Mouse (Mus musculus) right cerebral cortex, postnatal 10 days (tissue): ENCODE data around the gene Prr13.

ENCODE experiments used
- DNase-seq, 2 experiments: peaks; one replicate each; pipeline ENCODE4 v3.0.0; 2021; ENCODE audit warnings: low spot score in 2 of 2

Gene Prr13

DNA sequence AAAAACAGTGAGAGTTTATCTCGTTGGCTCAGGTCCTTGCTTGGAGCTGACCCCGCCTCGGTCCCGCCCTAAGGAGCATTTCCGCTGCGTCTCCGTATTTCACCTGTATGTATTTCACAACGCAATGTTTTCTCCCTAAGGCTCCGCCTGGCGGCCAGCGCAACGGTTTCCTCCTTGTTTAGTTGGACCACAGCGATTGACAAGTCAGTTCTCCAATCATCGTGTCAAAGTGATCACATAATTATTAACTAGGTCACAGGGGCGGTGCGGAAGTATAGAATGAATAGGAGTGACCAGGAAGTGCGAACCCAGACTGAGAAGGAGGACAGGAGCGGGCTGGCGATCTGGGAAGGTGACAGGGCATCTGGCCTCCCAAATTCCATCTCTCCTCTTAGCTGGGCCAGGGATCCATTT lies at the start of gene Prr13:
Gene Prr13, plus strand, starts transcription at position 125 of the 414 bp plus-strand sequence.
- peak; percentile 93 to 94 for DNase-seq

DNA sequence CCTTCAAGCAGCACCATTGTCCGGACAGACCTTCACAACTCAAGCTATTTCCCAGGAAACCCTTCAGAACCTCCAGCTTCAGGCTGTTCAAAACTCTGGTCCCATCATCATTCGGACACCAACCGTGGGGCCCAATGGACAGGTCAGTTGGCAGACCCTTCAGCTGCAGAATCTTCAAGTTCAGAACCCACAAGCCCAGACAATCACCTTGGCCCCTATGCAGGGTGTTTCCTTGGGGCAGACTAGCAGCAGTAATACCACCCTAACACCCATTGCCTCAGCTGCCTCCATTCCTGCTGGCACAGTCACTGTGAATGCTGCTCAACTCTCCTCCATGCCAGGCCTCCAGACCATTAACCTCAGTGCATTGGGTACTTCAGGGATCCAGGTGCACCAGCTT lies 49.5 kb upstream of the Prr13 start:
- no peak for DNase-seq

DNA sequence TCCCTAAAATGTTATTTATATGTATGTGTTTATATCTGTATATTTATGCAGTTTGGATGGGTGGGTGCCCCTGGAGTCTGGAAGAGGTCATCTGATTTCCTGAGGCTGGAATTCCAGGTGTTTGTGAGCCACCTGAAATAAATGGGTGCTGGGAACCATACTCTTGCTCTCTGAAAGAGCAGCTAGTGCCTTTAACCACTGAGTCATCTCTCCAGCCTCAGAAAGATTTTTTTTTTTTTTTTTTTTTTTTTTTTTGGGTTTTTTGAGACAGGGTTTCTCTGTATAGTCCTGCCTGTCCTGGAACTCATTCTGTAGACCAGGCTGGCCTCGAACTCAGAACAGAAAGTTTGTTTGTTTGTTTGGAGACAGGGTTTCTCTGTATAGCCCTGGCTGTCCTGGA lies 47.8 kb upstream of the Prr13 start:
- no peak for DNase-seq

DNA sequence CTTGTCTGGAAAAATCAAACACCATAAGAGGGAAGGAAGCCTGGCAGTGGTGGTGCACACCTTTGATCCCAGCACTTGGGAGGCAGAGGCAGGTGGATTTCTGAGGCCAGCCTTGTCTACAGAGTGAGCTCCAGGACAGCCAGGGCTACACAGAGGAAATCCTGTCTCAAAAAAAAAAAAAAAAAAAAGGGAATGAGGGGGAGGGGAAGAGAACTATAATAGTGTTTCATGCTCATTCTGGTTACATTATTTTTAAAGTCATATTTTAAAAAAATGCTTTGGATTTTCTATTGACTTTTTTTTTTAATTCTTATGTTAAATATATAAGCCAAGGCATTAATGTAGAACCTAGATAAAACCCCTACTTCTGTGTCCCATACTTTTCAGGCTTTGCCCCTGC lies 45.1 kb upstream of the Prr13 start:
- DNase-seq, result no peak

DNA sequence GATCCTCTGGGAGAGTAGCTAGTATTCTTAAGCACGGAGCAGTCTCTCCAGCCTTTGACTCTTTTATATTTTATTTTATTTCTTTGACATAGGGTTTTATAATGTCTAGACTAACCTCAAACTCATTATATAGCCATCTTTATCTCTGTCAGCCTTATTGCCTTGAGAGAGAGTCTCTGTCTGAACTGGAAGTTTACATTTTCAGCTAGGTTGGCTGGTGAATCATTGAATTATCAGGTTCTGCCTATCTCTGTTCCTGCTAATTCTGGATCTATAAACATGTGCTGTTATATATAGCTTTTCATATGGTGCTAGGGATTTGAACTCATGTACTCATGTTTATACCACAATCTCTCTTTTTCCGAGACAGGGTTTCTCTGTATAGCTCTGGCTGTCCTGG lies 41.3 kb upstream of the Prr13 start:
- DNase-seq, result no peak

DNA sequence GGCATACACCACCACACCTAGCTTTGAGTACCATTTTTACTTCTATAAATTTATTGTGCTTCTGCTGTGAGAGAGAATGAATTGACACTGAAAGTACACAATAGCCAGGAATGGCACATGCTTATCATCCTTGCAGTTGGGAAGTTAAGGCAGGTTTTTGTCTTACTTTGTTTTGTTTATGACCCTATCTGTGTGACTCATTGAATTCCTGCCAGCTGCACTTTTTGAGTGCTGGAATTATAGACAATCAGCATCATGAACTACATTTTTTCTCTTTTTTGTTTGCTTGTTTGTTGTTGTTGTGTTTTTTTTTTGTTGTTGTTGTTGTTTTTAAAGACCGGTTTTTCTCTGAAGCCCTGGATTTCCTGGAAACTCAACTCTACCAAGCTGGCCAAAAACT lies 37.8 kb upstream of the Prr13 start:
- DNase-seq, result no peak

DNA sequence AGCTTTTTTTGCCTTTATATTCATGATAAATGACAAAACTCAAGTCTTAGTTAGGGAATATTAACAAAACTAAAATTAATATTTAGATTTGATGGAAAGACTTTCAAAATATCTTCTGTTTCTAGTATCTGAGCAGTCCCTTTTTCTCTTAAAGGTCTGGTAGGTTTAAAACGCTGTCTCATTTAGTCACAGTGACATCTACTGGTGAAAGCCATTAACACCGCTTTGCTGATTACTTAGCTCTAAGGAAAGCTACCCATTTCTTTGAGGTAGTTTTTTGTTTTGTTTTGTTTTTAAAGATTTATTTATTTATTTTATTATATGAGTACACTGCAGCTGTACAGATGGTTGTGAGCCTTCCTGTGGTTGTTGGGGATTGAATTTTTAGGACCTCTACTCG lies 37.4 kb upstream of the Prr13 start:
- peak in 1 of 2 experiments; percentile 49 for DNase-seq

DNA sequence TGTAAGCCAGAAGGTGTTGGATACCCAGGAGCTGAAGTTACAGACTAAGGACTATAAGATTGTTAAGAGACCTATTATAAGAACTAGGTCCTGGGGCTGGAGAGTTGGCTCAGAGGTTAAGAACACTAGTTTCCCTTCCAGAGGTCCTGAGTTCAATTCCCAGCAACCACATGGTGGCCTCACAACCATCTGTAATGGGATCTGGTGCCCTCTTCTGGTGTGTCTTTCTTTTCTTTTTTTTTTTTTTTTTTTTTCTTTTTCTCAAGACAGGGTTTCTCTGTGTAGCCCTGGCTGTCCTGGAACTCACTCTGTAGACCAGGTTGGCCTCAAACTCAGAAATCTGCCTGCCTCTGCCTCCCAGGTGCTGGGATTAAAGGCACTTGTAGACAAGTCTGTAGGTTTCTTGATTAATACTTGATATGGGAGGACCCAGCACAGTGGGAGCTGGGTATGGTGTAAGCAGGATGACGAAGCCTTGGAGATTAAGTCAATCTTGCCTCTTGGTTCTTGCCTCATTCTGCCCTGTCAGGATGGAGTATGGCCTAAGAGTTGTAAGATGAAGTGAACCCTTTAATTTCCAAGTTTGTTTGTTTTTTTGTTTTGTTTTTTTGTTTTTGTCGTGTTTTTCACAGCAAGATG lies 35.1 kb upstream of the Prr13 start:
- no peak for DNase-seq

DNA sequence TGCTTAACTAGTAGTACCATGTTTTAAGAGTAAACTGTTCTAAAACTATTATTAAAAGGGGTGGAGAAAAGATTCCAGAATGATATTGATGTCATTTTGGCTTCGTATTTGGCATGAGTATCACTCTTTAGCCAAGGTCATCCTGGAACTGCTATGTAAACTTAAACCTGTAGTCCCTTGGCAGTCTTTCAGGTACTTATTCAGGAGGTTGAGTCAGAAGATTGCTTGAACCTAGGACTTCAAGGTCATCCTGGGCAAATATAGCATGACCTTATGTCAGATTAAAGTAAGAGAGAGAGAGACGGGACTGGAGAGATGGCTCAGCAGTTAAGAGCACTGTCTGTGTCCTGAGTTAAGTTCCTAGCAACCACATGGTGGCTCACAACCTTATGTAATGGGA lies 34.2 kb upstream of the Prr13 start:
- DNase-seq, result no peak

DNA sequence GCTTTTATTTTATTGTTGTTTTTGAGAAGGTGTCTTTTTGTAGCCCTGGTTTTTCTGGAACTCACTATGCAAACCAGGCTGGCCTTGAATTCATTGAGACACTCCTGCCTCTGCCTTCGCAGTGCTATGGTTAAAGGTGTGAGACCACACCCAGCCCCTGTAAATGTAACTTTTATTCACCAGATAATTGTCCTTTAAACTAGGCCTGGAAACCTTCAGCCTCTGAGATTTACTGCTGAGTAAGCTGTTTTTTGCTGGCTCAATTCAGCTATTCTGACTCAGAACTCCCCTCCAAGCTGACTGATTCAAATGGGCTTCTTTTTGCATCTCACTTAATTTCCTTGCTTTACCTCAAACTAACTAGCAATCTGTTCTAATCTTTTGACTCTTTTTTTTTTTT lies 31.9 kb upstream of the Prr13 start:
- no peak for DNase-seq

DNA sequence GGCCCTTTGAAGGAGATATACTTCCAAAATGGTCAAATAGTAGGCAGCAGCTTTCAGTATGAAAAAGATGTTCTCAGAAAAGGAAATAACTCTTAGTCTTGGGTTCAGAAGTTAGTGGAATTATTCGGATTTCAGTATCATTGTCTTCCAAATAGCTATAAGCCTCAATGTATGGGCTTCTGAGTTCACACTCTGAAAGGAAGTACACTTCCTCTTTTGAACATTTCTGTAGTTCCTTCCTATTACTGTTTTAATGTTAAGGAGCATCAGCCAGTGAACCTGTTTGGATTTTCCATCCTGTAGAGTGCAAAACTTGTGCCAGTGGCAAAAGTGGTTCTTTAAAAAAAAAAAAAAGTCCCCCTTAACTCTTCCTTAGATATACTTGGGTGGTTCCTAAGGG lies 26.8 kb upstream of the Prr13 start:
- no peak for DNase-seq

DNA sequence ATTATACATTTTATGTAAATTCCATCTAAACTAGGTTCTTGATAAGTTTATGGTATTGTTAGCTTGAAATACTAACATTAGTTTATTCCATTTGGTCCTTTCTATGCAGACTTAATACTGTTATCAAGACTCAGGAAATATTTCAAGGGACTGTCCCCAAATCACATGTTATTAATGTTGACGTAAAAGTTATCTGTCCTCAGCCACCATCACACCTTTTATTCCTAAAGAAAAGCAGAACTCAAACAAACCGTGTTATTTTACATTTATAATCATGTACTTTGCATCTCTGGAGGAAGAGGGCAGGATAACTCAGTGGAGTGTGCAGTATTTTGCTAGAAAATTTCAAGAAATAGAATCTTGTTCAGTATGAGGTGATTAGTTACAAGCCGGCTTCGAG lies 25.7 kb upstream of the Prr13 start:
- no peak for DNase-seq

DNA sequence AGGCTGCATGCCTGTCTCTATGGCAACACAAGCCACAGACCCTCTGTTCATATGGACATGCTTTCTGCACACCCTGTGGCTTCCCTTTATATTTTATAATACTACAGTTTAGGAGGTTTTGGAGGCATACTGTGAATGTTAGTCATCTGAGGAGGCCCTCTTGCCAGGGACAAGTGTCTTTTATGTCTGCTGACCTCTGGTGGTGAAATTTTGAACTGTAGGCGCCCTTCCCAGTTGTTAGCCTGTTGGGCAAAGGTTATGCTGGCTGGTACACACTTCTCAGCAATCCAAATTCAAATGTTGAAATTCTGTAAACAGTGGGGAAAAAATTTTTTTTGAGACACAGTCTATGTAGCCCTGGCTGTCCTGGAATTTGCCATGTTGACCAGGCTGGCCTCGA lies 16.3 kb upstream of the Prr13 start:
- DNase-seq, result peak; percentile 79 to 86

DNA sequence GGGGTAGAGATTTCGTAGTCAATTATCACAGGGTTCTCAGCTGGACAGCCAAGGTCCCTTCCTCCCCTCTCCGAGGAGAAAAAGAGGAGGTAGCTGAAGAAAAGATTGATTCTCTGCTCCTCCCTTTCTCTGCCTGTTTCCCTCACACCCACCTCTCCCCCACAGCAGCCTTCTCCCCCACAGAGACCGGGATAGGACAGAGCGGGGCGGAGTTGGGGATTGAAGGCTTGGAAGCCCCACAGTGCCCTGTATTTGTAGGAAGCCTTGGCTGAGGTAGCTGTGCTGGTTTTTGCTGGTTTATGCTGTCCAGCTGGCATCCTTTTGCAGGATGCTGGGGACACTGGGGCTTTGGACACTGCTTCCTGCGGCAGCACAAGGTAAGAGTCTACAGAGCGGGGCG lies 13.7 kb upstream of the Prr13 start, which contains the start of gene Amhr2:
Gene Amhr2, plus strand, starts transcription at position 222 of the 400 bp plus-strand sequence.
- no peak for DNase-seq

DNA sequence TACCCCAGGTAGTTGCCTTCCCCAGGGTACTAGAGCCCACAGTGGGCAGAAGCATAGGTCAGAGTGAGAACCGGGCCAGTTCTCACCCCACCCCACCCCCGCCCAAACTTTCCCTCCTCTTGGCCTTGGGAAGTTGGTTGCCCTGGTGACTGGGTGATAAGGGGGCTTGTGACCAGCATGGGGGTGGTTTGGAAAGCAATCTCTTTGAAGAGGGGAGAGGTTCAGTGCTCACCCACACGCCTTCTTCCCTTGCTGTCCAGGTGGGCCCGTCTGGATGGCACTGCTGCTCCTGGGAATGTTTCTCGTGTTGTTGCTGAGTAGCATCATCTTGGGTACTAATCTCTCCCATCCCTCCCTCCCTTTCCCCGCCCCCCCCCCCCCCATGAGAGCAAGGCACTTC lies 12.4 kb upstream of the Prr13 start:
- DNase-seq, result no peak

DNA sequence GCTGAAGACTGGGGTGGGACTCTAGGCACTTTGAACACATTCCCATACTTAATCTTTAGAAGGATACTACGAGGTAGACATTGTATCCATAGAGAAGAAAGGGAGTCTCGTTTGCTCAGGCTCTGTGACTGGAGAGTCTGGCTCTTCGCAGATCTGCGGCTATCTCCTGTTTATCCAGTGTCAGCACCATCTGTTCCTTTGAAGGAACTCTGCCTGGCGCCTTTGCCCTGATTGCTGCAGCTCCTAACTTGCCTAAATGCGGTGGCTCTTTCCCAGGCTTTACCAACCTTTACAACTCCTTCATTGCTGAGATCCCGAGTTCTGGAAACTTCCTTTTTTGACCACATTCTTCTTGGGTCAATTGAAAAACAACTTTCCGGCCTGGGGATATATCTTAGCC lies 9.5 kb upstream of the Prr13 start:
- no peak for DNase-seq

DNA sequence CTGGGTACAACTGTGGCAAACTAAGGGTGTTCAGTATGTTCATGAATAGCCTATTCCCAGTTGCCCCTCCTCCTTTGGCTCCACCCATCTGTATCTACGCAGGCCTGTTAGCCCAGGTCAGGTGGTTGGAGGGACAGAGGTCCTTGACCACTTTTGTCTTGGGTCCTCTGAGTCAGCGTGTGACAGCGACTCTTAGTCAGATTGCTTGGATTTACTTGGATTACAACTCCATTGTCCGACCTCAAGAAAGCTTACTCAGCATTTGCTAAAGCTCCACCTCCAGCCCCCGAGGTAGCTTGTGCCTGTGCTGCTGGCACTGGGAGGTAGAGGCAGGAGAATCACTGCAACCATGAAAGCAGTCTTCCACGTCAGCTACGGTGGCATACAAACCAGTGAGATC lies 7.9 kb upstream of the Prr13 start:
- DNase-seq, result no peak

DNA sequence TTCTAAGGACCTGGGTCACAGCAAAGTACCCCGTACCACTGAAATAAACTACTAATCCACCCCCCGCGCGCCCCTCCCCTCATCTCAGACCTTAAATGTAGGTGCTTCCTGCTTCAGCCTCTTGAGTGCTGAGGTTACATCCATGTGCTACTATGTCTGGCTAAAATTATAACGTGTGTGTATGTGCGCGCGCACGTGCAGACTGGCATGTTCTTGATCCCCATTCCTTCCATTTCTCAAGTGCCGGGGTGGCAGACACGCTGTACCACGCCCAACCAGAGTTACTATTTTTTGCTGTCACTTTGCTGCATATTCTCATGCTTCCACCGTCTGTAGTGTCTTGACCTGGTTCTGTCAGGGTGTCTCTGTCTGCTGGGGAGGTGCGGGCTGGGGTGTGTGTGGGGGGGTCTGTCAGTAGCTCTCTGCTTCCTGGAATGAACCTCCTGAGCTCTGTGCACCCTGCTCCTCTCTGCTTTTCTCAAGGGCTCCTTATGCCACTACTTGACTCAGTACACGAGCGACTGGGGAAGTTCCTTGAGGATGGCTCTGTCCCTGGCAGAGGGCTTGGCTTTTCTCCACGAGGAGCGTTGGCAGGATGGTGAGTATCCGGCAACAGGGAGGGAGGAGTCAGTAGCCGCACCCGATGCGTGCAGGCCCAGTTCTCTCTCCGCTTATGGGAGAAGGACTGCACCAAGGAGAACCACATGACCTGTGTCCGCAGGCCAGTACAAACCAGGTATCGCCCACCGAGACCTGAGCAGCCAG lies 7.0 kb upstream of the Prr13 start:
- DNase-seq, result peak in 1 of 2 experiments; percentile 36

DNA sequence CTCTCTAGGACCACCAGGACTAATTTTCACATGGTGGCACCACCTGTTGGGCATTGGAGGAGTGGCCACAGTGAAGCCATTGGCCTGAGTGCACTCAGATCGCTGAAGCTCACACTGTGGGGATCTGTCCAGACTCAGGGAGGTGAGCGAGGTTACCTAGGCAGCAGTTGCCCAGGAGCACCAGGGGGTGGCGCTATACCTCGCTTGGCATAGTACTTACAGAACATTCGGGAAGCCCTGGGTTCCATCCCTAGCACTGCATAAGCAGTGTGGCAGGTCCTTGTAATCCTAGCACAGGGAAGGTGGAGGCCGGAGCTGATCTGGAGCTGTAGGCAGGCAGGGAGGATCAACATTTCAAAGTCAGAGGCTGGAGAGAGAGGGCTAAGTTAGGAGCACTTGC lies 2.8 kb upstream of the Prr13 start:
- DNase-seq, result no peak

DNA sequence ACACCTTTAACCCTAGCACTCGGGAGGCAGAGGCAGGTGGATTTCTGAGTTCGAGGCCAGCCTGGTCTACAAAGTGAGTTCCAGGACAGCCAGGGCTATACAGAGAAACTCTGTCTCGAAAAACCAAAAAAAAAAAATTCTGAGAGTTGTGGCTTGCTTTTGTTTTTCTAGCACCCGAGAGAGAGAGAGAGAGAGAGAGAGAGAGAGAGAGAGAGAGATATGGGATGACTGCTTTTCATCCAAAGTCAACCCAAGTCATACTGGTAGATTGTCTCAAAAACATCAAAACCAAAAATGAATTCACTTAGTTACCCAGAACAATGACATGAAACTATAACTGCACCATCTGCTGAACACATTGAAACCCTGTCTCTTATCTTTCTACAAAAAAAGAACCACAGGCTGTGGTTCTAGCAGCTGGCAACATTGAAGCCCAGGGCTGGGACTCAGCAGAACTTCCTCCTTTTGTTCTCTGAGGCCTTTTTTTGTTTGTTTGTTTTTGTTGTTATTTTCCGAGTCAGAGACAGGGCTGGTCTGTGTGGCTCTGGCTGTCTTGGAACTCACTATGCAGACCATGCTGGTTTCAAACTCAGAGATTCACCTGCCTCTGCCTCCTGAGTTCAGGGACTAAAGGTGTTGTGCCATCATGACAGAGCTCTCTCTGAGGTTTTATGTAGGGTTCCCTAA lies 635 bp upstream of the Prr13 start:
- DNase-seq, result no peak

DNA sequence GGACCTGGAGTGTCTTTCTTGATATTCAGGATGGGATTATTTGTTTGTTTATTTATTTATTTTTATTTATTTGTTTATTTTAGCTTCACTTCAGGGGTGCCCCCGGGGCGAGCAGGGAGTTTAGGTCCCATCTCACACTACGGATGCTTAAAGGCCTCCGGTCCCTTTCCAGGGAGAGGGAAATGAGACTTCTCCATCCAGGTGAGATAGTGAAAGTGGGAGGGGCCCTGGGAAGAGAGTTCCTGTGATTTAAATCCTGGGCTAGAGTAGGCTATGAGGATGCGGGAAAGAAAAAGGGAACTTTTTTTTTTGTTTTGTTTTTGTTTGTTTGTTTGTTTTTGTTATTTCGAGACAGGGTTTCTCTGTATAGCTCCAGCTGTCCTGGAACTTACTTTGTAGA lies 553 bp downstream of the Prr13 start:
- no peak for DNase-seq

DNA sequence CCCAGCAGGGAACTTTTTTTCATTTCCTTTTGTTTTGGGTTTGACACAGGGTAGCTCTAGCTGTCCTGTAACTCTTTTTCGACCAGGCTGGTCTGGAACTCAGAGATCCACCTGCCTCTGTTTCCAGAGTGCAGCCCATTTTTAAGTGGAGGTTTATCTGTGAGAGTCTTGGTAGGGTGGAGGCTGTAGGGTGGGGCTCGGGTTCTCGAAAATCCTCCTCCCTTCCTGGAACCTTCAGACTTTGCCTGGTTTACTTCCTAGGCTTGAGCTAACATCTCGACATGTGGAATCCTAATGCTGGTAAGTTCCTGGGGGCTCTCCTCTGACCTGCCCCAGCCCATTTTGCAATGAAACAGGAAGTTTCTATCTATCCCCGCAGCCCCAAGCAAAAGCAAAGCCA lies 1.0 kb downstream of the Prr13 start:
- no peak for DNase-seq

DNA sequence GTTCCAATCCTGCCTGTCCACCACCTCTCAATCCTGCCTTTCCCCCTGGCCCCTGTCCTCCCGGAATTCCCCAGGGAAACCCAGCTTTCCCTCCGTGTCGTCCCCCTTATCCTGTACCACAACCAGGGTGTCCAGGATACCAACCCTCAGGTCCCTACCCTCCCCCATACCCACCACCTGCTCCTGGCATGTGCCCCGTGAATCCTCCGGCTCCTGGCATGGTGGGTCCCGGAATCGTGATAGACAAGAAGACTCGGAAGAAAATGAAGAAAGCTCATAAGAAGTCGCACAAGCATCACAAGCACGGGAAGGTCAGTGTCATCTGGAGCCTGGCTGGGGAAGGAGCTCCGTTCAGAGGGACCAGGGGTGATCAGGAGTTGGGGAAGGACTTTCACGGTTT lies 1.6 kb downstream of the Prr13 start:
- no peak for DNase-seq
